Mouse (Mus musculus) neural tube, embryonic 13.5 days (tissue): ENCODE data around the gene Epo. TPM values are rescaled to one million over a fixed set of nuclear protein-coding genes. Genes with fewer than 3 reads are reported as not detected.

Experiments
- ATAC-seq: fragments of 200-750 bp; cut with Nextera tagmentation; 2 replicates; pipeline ENCODE4 v1.8.0; 2017; ENCODE audit warnings: low read depth, mild to moderate bottlenecking, moderate TSS enrichment, moderate library complexity
- H3K27ac ChIP-seq: fragments of 300-500 bp; sonication (generic); replicated peaks from 2 replicates; pipeline ENCODE4 v1.5.1; 2015; ENCODE audit warnings: moderate library complexity, mild to moderate bottlenecking, inconsistent platforms
- H3K27me3 ChIP-seq: fragments of 300-500 bp; sonication (generic); 2 replicates; pipeline ENCODE4 v1.6.1; 2015; ENCODE audit warnings: mild to moderate bottlenecking, inconsistent platforms
- H3K36me3 ChIP-seq: fragments of 300-500 bp; sonication (generic); 2 replicates; pipeline ENCODE4 v1.6.1; 2015; ENCODE audit warnings: mild to moderate bottlenecking, inconsistent platforms
- H3K4me1 ChIP-seq: fragments of 300-500 bp; sonication (generic); replicated peaks from 2 replicates; pipeline ENCODE4 v1.6.1; 2015; ENCODE audit warnings: inconsistent platforms
- H3K4me2 ChIP-seq: fragments of 300-500 bp; sonication (generic); 2 replicates; pipeline ENCODE4 v1.6.1; 2015; ENCODE audit warnings: inconsistent platforms, mild to moderate bottlenecking, moderate library complexity
- H3K4me3 ChIP-seq: fragments of 300-500 bp; sonication (generic); 2 replicates; pipeline ENCODE4 v1.5.1; 2015; ENCODE audit warnings: mild to moderate bottlenecking, inconsistent platforms
- H3K9ac ChIP-seq: fragments of 300-500 bp; sonication (generic); 2 replicates; pipeline ENCODE4 v1.6.1; 2015; ENCODE audit warnings: moderate library complexity, mild to moderate bottlenecking, inconsistent platforms
- H3K9me3 ChIP-seq: fragments of 300-500 bp; sonication (generic); 2 replicates; pipeline ENCODE4 v1.6.1; 2016; ENCODE audit warnings: inconsistent platforms
- WGBS: fragments of 180-500 bp; shearing (Covaris S2); methylation state at CpG from one replicate; pipeline ENCODE4 v1.1.7; 2015; 5-methylcytosine and 5-hydroxymethylcytosine counted together
- microRNA-seq: library from miRNA; unstranded; fragments of <30 nt; microRNA quantifications from one replicate; pipeline ENCODE4, GENCODE M21; 2016
- polyA plus RNA-seq: library from polyadenylated mRNA; unstranded; fragments of >200 nt; fragmentation: Nextera tagmentation; extraction: Ambion mirVana; gene quantifications from 2 replicates; pipeline ENCODE4 v1.2.1, GENCODE M21; 2015

Epo gene
- polyA plus RNA-seq, 1 experiment from 2014 or later: not detected

- H3K4me2 ChIP-seq: no peak overlapping the region
- H3K27ac ChIP-seq: no peak overlapping the region
- H3K36me3 ChIP-seq: no peaks in the 10 kb centered on the region
- no peaks in the 10 kb centered on the region for H3K4me1 ChIP-seq
- H3K27me3 ChIP-seq: no peaks in the 10 kb centered on the region
- no peaks in the 10 kb centered on the region for H3K9me3 ChIP-seq
- H3K9ac ChIP-seq: no peak overlapping the region
- no peak overlapping the region for H3K4me3 ChIP-seq
- ATAC-seq: no peak
- WGBS: 88% methylated on average over 11 of the region's 11 CpGs
Measured at GRCm38 (mm10) chr5:137440216-137440855, 92.7 kb downstream of the Epo start.

GRCm38 (mm10) chr5:137433889-137434288 is 99.2 kb downstream of the Epo start:
- Histone ChIP-seq H3K27me3 (no peaks in the 10 kb centered on the region), H3K36me3 (no peaks in the 10 kb centered on the region), H3K4me1 (peaks cover 8% of the 10 kb centered on the region; the same call in 1 of the 2 replicates), H3K9me3 (no peaks in the 10 kb centered on the region), H3K27ac (0 out of 2 replicates have a peak overlapping the region, but pooled peaks have one; percentile 33), H3K4me2 (no peak overlapping the region), H3K4me3 (no peak overlapping the region), H3K9ac (no peak overlapping the region)
- WGBS: 34% methylated on average over 6 of the region's 6 CpGs
- no peak for ATAC-seq

Small RNA genes lying within 50 kb of the gene (microRNA-seq; reads per million reads assigned to microRNA genes)
- gene Mir6418: not detected

Other genes with a start within 250 kb of the Epo start
- gene Ache, start 245.7 kb downstream of the Epo start, polyA plus RNA-seq: 37.8 and 40.6 TPM in 2 replicates
- 15.1 and 18.3 TPM in 2 replicates for gene Ufsp1, start 238.6 kb downstream of the Epo start, polyA plus RNA-seq
- gene Srrt, start 225.6 kb downstream of the Epo start, polyA plus RNA-seq: 102 and 115 TPM in 2 replicates
- gene Trip6, start 218.8 kb downstream of the Epo start, polyA plus RNA-seq: 17.7 and 23.8 TPM in 2 replicates
- 26.9 and 27.4 TPM in 2 replicates for gene Slc12a9, start 199.6 kb downstream of the Epo start, polyA plus RNA-seq
- gene Ephb4, start 183.1 kb downstream of the Epo start, polyA plus RNA-seq: 10.8 and 13.4 TPM in 2 replicates
- 0.06 and 0.08 TPM in 2 replicates for gene Zan, start 56.2 kb downstream of the Epo start, polyA plus RNA-seq
- gene Pop7, start 30.7 kb downstream of the Epo start, polyA plus RNA-seq: 79.7 and 80.1 TPM in 2 replicates
- gene Gigyf1, start 14.7 kb downstream of the Epo start, polyA plus RNA-seq: 16.9 and 17.3 TPM in 2 replicates
- 486 and 510 TPM in 2 replicates for gene Gnb2, start 268 bp upstream of the Epo start, polyA plus RNA-seq
- gene Actl6b, start 20.3 kb upstream of the Epo start, polyA plus RNA-seq: 203 and 222 TPM in 2 replicates
- gene Tfr2, start 36.6 kb upstream of the Epo start, polyA plus RNA-seq: 3.0 and 3.2 TPM in 2 replicates
- 50.0 and 58.1 TPM in 2 replicates for gene Mospd3, start 67.8 kb upstream of the Epo start, polyA plus RNA-seq
- 40.6 and 42.7 TPM in 2 replicates for gene Pcolce, start 80.5 kb upstream of the Epo start, polyA plus RNA-seq
- 0.17 and 0.20 TPM in 2 replicates for gene Fbxo24, start 95.8 kb upstream of the Epo start, polyA plus RNA-seq
- gene Lrch4, start 95.9 kb upstream of the Epo start, polyA plus RNA-seq: 23.8 and 24.5 TPM in 2 replicates
- 6.7 and 7.9 TPM in 2 replicates for gene Gm20605, start 95.9 kb upstream of the Epo start, polyA plus RNA-seq
- gene Sap25, start 108.1 kb upstream of the Epo start, polyA plus RNA-seq: 5.6 and 6.5 TPM in 2 replicates
- 0.20 TPM in 1 of 2 replicates, not detected in the other for gene Irs3, start 112.5 kb upstream of the Epo start, polyA plus RNA-seq
- gene Agfg2, start 151.5 kb upstream of the Epo start, polyA plus RNA-seq: 15.5 and 16.6 TPM in 2 replicates
- 23.4 and 25.4 TPM in 2 replicates for gene Nyap1, start 208.4 kb upstream of the Epo start, polyA plus RNA-seq
- gene Tsc22d4, start 212.5 kb upstream of the Epo start, polyA plus RNA-seq: 76.8 and 86.9 TPM in 2 replicates
- gene Ppp1r35, start 245.6 kb upstream of the Epo start, polyA plus RNA-seq: 38.1 and 39.7 TPM in 2 replicates